Mouse (Mus musculus): ENCODE data around the gene Pigq.

Gene Pigq

DNA sequence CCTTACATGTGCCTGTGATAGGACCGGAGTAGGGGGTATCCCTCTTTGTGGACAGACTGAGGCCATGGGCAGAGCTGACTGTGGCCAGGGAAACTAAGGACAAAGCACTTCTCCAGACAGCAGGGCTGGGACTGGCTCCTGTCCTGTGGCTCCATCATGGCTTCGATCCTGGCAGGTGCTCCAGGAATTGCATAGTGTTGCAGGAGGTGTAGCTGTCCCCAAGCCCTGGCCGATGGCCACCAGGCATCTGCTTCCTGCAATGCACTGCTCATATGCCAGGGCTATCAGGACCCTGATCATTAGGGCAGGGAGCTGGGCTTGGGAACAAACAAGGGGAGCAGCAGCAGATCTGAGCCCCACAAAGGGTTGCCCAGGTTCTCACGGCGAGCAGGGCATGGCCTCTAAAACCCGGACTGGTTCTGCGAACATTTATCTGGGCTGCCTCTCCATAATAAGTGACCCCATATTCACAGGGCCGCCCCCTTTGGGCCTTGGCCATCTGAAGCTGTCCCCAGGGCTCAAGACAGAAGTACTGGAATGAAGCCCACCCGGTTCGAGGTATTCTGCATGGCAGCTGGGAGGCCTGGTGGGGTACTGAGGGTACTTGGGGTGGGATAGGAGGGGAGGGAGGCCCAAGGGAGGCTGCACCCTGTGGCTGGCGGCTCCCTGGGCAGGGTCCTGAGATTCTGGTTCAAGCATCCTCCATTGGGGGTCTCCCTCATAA, 14.2 kb upstream of the Pigq start:
- DNase-seq (ENCODE audit: low read depth in 1 of 2, low spot score in 2 of 2): no peak

DNA sequence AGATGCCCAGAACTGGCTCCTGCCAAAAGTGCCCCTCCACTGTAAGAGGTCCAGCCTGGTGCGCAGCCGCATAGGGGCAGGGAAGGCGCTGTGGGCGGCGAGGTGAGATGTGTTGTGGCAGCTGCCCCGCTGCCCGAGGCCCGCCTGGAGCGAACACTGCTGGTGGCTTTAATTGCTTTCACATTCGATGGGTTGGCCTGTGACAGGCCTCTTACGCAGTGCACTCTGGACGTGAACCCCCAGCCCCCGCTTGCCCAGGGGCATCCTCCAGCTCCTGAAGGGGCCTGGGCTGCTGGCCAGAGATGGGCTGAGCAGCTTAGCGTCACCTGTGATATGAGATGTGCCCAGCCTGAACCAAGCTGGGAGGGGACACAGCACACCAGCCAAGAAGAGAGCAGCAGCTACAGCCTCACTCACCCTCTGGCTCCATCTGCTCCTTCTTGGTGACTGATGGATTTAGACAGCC, 12.9 kb upstream of the Pigq start:
- no peak for DNase-seq (ENCODE audit: low read depth in 1 of 2, low spot score in 2 of 2)

DNA sequence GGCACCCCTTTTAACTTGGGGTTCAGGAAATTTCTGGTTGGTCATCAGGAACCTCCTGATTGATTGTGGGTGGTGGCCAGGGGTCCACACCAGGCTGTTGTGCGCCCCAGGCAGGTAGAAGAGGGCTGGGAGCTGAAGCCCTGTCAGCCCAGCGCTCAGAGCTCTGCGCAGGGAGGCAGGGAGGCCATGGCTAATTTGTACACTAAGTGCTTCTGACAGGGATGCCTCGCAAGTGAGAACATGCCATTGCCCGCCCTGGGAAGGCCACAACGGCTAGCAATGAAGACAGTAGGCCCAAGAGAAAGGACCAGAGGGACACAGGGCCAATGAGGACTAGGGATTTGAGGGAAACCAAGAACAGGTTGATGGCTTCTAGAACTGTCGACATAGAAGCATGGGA, 11.9 kb upstream of the Pigq start:
- DNase-seq (ENCODE audit: low read depth in 1 of 2, low spot score in 2 of 2): no peak

DNA sequence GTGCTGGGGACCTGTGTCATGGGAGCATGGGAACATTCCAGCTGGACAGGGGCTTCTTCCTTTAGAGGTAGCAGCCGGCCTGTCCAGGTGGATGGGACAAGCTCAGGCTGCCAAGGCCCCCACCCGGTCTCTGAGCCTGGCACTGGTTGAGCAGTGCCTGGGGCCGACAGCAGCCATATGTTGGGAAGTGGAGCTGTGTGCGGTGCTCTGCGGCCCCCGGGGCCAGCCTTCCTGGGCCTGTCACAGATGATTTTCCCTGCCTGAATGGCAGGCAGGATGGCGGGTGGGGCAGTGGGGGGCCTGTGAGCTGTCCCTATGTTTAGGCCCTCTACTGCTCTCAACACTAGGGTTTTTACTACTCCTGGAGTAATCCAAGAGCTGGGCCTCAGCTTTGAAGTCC, 11.5 kb upstream of the Pigq start:
- no peak for DNase-seq (ENCODE audit: low read depth in 1 of 2, low spot score in 2 of 2)

DNA sequence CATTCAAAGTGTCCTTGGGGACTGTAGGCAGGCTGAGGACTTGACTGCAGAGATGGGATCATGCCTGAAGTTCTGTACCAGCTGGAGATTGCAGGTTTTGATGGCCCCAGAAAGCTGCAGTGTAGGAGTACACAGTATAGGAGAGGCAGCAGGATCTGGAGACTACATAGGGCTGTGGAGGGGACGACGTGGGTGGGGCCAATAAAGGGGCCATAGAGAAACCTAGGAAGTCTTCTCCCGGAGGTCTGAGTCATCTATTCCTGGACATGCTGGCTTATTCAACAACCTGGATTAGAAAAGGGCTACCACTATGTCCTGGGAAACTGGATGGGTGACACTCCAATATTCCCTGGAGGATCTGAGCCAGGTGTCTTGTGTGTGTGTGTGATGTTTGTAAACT, 11.0 kb upstream of the Pigq start:
- no peak for DNase-seq (ENCODE audit: low read depth in 1 of 2, low spot score in 2 of 2)

DNA sequence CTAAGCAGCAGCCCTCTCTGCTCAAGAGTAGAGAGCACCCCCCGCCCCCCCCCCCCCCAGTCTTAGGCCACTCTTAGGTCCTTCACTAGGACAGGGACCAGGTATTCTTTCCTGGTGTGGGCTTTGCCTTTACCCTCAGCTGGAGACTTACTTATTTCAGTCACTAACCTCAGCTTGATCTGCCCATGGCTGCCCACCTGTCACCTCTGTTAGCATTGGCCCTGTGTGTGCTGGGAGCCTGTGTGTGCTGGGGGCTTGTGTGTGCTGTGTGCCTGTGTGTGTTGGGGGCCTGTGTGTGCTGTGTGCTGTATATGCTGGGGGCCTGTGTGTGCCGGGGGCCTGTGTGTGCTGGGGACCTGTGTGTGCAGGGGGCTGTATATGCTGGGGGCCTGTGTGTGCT, 9.9 kb upstream of the Pigq start:
- DNase-seq (ENCODE audit: low read depth in 1 of 2, low spot score in 2 of 2): no peak

DNA sequence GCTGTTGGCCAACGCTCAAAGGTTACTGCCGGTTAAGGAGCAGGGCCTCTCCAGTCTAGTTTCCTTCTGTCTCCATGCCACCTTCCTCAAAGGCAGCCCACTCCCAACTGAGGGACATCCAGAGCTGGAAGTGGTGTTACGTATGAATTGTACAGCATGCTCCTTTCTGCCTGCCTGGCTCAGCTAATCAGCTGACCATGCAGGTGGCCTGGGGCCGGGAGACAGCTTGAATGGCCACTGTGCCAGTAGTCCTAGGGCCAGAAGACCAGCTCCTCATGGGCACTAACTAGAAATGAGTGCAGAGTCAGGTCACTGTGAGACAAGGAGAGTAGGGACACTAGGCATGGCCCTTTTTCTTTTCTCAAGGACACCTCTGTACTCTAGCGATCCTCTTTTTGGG, 8.4 kb upstream of the Pigq start:
- no peak for DNase-seq (ENCODE audit: low read depth in 1 of 2, low spot score in 2 of 2)

DNA sequence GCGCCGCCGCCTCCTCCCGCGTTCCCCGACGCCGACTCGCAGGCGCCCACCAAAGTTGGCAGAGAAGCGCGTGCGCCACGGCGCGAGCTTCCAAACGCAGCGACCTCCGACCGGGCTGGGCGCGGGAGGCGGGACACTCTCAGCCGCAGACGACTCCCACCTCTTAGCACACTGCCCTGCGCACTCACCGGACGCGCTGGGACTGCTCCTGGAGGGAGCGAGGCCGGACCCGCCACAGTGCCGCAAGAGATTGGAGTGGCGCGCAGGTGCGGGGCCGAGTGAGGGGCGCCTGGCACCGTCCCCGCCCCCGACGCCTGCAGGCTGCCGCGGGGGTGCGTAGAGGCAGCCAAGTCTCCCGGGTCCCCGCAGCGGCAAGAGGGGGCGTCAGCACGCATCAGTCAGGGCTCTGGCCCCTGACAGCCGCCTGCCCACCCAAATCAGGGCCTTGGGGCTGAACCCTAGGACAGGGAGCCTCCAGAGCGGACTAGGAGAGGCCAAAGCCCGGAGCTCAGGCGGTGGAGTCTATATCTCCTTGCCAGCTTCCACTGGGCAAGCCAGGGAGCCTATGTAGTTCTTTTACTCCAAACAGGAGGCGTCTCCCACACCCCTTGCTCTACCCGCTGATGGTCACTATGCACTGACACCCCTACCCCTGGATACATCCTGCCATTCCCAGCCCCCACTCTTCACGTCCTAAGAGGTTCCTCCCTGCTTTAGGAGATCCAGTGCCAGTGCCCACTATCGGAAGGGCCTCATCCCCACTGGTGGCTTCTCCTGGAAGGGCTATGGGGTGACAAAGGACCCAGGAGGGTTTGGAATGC, 7.3 kb upstream of the Pigq start, which contains the start of gene A930017K11Rik:
A930017K11Rik (minus strand) TSS at position 763 of the 821 bp plus-strand sequence.
- DNase-seq (ENCODE audit: low read depth in 1 of 2, low spot score in 2 of 2): no peak

DNA sequence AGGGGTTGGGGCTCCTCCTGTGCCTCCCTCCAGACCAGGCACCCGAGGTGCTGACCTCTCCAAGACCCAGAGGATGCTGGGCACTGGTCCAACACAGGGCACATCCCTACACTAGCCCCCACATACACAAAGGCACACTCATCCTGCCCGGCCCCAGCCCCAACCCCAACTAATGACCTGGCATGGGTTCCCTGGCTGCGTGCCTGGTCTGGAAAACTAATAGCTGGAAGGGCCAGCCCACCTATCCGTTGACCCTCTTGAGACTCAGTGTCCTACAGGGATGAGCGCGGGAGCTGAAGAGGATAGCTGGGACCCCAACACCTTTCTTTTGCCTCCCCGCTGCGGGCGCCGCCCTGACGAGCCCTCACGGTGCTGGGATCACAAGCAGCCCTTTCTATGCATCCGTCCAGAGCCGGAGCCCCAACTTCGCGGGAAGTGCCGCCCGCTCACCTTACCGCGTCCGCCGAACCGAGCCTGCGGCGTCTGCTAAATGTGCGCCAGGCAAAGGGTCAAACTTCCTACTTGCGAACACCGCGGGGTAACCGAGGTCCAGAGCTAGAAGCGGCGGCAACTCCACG, 6.6 kb upstream of the Pigq start:
- no peak for DNase-seq (ENCODE audit: low read depth in 1 of 2, low spot score in 2 of 2)

DNA sequence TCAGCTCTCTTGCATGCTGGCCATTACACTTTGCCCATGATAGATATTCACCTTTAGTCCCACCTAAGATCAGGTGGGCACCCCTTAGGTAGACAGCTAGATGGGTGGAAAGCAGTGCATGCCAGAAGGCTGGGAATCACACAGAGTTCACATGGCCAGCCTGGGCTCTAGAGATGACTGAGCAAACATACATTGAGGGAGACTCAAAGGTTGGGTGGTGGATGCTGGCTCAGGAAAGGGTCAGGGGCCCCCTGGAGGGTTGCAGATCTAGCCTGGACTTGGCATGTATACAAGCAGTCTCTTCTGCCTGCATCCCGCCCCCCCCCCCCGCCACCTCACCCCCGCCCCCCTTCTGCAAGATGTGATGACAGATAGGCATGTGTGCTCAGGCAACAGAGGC, 6.0 kb upstream of the Pigq start:
- no peak for DNase-seq (ENCODE audit: low read depth in 1 of 2, low spot score in 2 of 2)

DNA sequence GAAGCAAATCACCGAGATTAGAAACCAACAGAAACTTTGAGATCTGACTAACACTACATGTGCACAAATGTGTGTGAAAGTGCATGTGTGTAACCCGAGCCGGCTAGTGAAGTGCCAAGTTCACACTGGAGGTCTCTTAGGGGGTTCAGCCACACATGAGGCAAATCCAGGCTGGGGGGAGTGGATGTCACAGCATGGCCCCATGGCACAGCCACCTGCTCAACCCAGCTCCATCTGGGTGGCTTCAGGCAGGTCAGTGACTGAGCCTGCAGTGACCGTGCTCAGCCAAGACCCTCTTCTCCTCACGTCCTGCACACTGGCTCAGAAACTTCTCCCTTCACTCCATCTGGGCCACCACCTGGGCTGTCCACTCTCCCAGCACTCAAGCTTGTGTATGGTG, 5.2 kb upstream of the Pigq start:
- no peak for DNase-seq (ENCODE audit: low read depth in 1 of 2, low spot score in 2 of 2)

DNA sequence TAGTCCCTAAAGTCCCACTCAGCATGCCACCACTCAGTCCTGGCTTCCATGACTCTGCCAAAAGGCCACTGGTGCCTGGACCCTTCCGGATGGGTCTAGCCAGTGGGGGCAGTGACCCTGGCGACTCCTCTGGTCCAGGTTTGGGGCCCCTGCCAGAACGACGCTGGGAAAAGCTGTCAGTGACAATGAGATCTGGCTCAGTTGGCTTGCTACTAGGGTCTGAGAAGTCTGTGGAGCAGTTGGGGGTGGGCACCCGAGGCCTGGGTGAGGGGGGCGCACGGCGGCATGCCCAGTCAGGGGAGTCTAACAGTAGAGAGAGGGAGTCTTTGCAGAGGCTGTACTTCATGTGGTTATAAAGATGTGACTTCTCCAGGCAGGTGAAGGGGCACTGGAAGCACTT, 3.3 kb upstream of the Pigq start:
- no peak for DNase-seq (ENCODE audit: low read depth in 1 of 2, low spot score in 2 of 2)

DNA sequence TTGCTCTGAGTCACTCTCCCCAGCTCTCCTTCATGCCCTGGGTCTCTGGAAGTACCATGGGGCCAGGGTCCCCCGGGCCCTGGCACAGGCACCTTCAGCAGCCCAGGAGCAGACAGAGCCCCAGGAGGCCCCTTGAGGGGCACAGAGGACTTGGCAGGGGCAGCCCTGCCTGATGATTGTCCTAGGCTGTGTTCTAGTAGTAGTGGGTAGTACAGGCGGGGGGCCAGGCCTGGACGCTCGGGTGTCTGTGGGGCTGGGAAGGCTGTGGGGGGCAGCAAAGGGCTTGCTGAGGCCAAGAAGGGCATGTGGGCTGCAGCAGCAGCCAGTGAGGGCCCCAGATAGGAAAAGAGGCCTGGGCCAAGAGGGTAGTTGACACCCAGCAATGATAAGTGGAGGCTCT, 2.8 kb upstream of the Pigq start:
- no peak for DNase-seq (ENCODE audit: low read depth in 1 of 2, low spot score in 2 of 2)

DNA sequence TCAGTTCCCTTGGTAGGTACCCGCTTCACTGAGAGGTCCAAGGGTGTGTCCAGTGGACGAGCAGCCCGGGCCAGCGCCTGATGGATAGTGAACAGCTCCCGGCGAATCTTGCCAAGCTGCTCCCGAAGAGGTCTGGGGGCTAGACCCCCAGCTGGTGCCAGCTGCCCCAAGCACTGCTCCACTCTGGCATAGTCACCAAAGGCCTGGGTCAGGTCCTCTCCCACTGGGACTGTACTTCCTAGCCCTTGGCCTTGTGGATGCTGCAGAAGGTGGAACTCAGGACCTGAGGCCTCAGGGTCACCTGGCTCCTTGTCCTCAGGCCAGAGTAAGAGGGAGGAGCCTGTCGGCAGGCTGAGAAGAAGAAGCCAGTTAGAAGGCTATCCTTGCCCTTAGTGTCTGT, 2.2 kb upstream of the Pigq start:
- no peak for DNase-seq (ENCODE audit: low read depth in 1 of 2, low spot score in 2 of 2)

DNA sequence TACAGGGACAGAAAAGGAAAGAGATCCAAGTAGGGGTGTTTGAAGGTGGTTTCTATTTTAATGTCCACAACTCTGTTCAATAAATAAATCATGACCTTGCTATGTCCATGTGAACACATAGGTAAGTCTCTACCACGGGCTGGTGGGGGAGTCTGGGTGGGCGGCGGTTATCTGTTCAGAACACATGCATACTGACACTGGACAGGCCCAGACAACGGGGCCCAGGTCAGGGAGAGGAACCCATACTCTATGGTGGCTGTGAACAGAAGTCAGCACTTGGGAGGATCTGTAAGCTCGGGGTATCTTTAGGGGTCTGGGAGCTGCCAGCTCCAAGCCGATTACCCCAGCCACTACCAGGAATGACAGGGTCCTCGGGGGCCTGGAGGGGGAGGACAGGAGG, 1.6 kb upstream of the Pigq start:
- DNase-seq (ENCODE audit: low read depth in 1 of 2, low spot score in 2 of 2): no peak

DNA sequence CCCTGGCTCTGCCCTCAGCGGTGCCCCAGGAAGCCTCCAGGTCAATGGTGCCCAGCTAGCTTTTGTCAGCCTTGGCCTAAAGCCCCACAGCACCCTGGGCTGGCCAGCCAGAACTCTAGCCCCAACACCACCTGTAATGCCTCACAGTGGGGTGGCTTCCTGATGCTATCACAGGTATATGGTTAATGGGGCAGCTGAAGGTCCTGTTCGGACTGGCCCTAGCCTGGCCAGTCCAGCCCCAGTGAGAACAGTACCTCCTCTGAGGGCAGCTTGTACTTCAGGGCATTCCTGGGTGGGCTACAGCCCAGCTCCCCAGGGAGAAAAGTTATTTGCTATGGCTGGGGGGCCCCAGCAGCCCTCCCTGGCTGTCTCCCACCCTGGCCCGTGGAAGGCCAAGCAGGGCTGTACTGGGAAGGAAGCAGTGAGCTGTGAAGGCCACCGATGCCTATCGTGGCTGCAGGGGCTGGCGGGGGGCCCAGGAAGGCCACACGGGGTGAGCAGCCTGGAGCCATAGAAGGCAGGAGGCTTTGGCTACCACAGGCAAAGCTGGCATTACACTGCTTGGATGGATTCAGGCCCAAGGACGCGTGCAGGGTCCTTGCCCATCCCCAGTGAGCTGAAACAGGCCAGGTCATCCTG, 900 bp upstream of the Pigq start:
- DNase-seq (ENCODE audit: low read depth in 1 of 2, low spot score in 2 of 2): no peak

DNA sequence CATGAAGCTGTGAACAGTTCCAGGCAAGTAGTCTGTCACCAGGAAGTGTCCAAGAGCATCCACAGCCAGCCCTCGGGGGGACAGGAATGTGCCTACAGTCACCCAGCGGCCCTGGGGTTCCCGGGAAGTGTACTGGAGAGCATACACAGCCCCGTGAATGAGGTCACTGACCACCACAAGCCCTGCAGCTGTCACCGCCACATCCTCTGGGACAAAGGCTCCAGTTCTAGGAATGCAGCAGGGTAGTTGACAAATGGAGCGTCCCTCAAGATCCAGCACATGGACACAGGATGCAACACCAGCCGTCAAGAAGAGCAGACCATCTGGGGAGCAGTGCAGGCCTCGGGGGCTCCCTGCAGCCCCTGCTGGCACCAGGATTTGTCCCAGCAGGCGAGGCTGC, 967 bp downstream of the Pigq start:
- no peak for DNase-seq (ENCODE audit: low read depth in 1 of 2, low spot score in 2 of 2)

DNA sequence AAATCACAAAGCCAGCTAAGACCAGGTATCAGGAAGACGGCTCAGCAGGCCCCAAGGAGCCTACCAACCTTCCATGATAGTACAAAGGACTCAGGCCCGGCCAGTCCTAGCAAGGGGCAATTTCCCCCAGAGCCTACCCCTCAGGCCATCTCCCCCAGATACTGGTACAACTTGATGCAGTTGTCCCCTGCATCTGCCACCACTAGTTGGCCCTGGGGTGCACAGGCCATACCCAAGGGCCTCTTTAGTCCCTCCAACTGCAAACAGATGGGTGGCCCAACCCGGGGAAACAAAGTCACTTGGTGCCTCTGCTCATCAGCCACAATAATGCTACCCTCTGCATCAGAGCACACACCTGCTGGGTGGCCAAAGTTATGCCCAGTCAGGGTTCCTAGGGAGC, 1.5 kb downstream of the Pigq start:
- DNase-seq (ENCODE audit: low read depth in 1 of 2, low spot score in 2 of 2): no peak

DNA sequence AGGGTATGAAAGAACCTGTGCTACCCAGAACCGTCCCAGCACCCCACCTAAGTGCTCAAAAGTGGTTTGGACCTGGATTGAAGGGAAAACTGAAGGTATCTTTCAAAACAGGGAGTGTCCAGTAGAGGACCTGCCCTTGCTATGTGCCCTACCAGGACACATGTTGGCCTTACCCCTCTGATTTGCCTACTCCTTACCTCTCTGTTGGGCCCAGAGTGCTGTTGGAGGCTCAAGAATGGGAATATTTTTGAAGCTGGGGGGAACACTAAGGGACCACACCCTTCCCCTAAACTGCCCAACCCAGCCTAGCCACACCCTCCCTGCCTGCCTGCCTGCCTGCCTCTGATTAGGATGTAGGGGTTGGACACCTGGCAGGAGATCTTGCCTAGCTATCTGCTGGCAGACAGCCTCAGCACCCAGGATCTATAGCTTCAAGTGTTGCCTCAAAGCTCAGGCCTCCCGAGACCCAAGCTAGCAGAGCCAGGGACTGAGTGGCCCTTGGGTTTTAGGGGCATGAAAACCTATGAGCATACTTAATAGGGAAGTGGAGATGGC, 2.1 kb downstream of the Pigq start:
- peak in 1 of 2 experiments; percentile 24 for DNase-seq (ENCODE audit: low read depth in 1 of 2, low spot score in 2 of 2)

DNA sequence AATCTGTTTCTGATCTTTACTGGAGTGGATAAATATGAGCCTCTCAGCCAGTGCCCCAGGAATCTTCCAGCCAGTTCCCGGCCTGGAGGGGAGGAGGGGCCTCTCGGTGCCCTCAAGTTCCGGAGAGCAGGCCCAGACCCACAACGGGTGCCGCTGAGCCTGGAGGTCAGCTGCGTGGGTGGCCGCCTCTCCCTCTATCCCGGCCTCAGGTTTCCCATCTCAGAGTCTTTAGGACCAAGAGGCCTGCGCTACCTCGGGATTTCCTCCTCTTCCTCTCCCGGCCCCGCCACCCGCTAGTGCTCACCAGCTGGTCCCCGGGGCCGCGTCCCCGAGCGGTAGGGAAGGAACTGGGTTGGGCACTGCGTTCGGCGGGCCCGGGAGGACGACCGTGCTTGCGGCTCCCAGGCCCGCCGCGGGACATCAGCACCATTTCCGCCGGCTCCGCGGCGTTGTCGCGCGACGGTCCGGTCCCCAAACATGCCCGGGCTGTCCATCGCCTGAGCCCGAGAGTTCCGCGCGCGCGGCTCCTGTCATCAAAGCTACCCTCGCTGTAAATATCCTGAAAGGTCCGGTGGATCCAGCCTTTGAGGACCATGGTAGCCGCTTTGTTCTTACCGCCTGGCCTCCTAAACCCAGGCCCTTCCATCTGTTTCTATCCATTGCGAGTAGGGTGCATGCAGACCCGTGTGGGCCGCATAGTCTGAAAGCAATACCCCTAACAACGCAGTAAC, 3.1 kb downstream of the Pigq start:
- DNase-seq (ENCODE audit: low read depth in 1 of 2, low spot score in 2 of 2): peak in 1 of 2 experiments; percentile 43

DNA sequence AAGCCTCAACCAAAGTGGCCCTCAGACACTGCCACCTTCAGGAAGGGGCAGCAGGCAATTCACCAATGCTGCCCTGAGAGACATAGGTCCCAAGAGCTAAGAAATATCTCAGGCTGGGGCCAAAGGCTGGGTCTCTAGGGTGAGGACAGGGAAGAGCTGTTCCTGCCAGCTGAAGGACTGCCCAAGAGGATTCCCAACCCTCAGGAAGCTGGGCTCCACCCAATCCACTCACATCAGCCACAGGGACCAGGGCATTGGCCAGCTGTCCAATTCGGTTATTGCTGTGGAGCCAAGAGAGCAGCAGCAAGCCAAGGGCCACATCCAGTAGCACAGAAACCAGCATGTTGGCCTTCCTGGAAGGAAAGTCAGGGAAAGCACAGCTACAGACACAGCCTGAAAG, 10.2 kb downstream of the Pigq start:
- no peak for DNase-seq (ENCODE audit: low read depth in 1 of 2, low spot score in 2 of 2)
